Mouse (Mus musculus) layer of hippocampus, adult 8-10 months (tissue): ENCODE results near the gene Gm49388. TPM values are rescaled to one million over a fixed set of nuclear protein-coding genes. Genes with fewer than 3 reads are reported as not detected.
"Not testable (repeated sequence)": the region's sequence is repeated elsewhere in the genome, so short reads cannot be mapped to it uniquely, and the experiment has no call there.

Experiments used
- DNase-seq, 2 experiments: peaks; one replicate each; pipeline ENCODE4 v3.0.0; 2022; ENCODE audit warnings: low spot score in 2 of 2
- total RNA-seq, 4 experiments: library from RNA; stranded (reverse); gene quantifications; 2 replicates each; pipeline ENCODE4 v1.2.4; 2022

Gm49388 gene
- total RNA-seq, 4 experiments from 2014 or later = 2.0 to 5.7 (median 2.3) TPM

DNA sequence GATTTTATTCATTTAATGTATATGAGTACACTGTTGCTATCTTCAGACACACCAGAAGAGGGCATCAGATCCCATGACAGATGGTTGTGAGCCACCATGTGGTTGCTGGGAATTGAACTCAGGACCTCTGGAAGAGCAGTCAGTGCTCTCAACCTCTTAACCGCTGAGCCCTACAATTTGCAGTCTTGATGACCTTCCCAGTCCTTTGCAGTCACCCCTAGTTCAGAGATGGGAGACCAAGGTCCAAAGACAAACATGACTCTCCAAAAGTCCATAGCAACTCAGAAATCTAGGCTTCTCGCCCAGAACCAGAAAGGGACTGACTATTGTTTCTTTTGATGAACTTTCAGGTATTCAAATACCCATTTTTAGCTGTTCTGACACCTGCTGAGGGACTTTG, 54.6 kb downstream of the Gm49388 start:
- not testable (repeated sequence) for DNase-seq

DNA sequence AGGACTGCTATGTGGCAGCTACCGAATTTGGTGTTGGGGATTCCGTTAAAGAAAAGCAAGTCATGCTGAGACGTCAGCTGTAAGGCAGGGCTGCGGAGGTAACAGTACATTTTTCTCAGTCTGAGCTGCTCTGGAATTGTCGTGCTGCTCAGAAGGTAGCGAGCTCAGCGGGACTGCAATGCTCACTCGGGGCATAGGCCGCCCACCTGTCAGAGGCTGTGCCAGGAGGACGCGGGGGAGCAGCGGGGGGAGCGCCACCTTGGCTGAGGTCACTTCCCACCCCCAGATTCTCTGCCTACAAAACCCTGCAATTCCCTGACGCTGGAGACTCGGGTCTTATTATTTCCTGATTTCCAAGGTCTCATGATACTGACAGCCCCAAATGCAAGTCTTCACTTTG, 55.5 kb downstream of the Gm49388 start:
- DNase-seq = no peak

DNA sequence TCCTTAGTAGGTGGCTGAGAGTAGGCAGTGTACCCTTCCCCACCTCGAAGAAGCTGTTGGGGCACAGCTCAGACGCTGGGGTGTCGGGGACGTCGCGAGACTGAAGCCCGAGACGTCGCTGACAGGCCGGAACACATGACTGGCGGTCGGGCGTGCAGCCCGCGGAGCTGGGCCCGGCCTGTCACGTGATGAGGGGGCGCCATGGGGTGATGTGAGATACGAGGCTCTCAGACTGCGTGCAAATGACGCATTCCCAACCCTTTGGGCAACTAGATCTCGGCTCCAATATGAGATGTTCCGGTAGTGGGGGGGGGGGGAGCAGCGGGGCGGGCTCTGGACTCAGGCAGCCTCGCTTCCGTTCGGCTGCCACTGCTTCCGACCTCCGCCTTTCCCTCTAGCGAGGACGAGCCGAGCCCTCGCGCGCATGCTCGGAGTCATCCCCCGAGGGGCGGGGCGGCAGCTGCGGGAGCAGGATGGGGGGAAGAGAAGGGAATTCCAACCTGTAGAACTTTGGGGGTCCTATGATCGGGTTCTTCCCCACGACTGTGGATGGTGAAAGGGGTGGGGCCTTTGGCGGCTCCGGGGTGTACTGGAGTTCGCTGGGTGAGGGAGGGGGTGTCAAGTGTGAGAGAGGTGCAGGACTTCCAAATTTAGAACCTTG, 56.1 kb downstream of the Gm49388 start:
- peak; percentile 96 to 97 for DNase-seq

DNA sequence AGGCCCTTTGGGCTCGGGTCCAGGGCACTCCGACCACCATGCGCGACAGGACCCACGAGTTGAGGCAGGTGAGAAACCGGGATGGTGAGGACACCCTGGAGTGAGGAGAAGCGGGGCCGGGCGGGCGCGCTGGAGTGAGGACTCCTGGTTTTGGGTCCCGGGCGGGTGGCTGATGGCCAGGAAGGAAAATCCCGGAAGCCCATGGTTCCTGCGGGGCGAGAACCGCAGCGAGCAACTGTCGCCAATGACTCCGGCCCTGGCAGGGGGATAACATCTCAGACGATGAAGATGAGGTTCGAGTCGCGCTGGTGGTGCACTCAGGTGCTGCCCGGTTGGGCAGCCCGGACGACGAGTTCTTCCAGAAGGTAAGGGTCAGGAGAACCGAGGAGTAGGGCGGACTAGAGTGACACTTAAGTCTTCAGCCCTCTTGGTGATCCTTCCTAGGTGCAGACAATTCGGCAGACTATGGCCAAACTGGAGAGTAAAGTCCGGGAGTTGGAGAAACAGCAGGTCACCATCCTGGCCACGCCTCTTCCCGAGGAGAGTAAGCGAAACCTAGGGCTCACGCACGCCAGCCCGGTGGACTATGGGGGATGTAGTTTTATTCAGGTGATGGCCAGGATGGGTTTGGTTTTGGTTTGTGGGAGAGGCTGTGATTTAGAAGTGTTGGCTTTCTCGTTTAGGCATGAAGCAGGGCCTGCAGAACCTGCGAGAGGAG, 56.8 kb downstream of the Gm49388 start:
- peak; percentile 69 to 70 for DNase-seq

DNA sequence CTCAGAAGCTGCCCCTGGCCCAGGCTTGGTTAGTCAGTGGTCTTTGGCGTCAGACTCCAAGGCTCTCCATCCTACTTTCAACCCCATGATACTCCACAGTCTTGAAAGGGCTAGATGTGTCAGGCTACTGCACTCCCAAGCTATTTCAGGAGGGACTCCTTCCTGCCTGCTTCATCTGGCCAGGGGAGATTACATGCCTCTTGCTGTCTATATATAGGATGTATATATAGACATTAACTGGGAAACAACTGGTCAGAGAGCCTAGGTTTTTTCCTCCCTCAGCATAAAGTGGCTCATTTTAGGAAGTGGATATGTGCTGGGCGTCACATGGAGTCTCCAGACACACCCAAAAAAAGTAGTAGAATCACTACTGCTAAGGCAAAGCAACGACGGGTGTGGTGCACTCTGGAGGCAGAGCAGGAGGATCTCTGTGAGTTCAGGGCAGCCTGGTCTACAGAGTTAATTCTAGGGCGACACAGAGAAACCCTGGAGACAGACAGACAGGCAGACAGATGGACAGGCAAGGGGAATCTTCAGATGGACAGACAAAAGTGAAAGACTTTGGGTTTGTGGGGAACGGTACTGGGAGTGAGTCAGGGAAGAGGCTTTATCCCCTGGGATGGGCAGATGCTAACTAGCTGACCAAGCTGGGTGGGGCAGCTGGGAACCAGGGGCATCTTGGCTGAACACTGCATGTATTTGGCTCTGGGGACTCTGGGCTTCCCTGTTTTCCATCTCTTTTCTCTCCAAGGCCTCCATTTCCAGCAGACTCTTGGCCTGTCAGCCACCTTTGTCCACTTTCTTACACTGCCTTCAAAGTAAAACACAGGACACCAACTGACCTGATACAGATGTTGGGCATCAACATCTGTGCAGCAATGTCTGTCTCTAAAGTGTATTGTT, 64.8 kb downstream of the Gm49388 start:
- DNase-seq = no peak

DNA sequence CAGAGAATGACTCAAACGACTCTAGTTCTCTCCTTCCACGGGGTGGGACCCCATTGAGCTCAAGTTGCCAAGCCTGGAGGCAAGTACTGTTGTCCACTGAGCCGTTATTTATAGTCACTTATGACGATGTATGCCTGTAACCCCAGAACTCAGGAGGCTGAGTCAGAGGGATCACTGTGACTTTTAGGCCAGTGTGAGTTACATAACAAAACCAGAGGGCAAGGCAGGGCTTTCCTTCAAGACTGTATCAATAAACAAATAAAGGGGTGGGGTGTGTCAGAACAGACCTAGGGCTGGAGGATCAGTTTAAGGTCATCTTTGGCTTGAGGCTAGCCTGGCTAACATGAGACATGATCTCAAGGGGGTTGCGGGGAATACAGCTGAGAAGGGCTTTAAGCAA, 65.5 kb downstream of the Gm49388 start:
- DNase-seq = no peak

Other genes starting within 250 kb of the Gm49388 start
- gene Tmem265, start 224.2 kb upstream of the Gm49388 start, total RNA-seq = 1 to 10 TPM in 1 of 4 experiments, under 1 TPM in 1, not detected in 2; 0.78 to 1.7 TPM
- 10 to 100 TPM; 74.1 to 82.6 (median 79.2) TPM for gene Phkg2, start 212.3 kb upstream of the Gm49388 start, total RNA-seq
- gene Ccdc189, start 197.0 kb upstream of the Gm49388 start, total RNA-seq = 10 to 100 TPM in 2 of 4 experiments, 1 to 10 TPM in 2; 7.7 to 12.8 (median 10.1) TPM
- gene Rnf40, start 196.8 kb upstream of the Gm49388 start, total RNA-seq = 10 to 100 TPM; 70.0 to 79.2 (median 72.7) TPM
- 10 to 100 TPM; 21.7 to 22.6 (median 22.1) TPM for gene Zfp629, start 169.8 kb upstream of the Gm49388 start, total RNA-seq
- 10 to 100 TPM; 26.5 to 38.4 (median 31.9) TPM for gene Bcl7c, start 76.7 kb upstream of the Gm49388 start, total RNA-seq
- gene Ctf1, start 72.9 kb upstream of the Gm49388 start, total RNA-seq = 1 to 10 TPM; 3.1 to 5.2 (median 3.5) TPM
- gene Ctf2, start 53.4 kb upstream of the Gm49388 start, total RNA-seq = not detected
- gene Fbxl19, start 41.1 kb upstream of the Gm49388 start, total RNA-seq = 10 to 100 TPM; 52.2 to 65.5 (median 56.3) TPM
- 10 to 100 TPM; 25.8 to 30.7 (median 29.4) TPM for gene Orai3, start 15.8 kb upstream of the Gm49388 start, total RNA-seq
- 10 to 100 TPM; 46.6 to 56.4 (median 48.7) TPM for gene Setd1a, start 8.9 kb upstream of the Gm49388 start, total RNA-seq
- gene Hsd3b7, start 15.0 kb downstream of the Gm49388 start, total RNA-seq = 10 to 100 TPM in 2 of 4 experiments, 1 to 10 TPM in 2; 4.8 to 12.2 (median 10.7) TPM
- gene Stx4a, start 38.7 kb downstream of the Gm49388 start, total RNA-seq = 10 to 100 TPM; 61.0 to 86.0 (median 77.0) TPM
- gene Stx1b, start 38.9 kb downstream of the Gm49388 start, total RNA-seq = 100 to 1,000 TPM; 344 to 361 (median 348) TPM
- 10 to 100 TPM; 34.5 to 36.5 (median 35.0) TPM for gene Zfp646, start 90.6 kb downstream of the Gm49388 start, total RNA-seq
- gene Zfp668, start 91.2 kb downstream of the Gm49388 start, total RNA-seq = 10 to 100 TPM; 19.2 to 23.8 (median 22.9) TPM
- gene Prss53, start 105.4 kb downstream of the Gm49388 start, total RNA-seq = 1 to 10 TPM; 2.0 to 4.0 (median 2.8) TPM
- gene Gm21974, start 109.8 kb downstream of the Gm49388 start, total RNA-seq = not detected
- 10 to 100 TPM; 23.8 to 36.6 (median 31.8) TPM for gene Vkorc1, start 110.0 kb downstream of the Gm49388 start, total RNA-seq
- 10 to 100 TPM; 42.0 to 45.2 (median 42.2) TPM for gene Bckdk, start 118.5 kb downstream of the Gm49388 start, total RNA-seq
- 10 to 100 TPM; 28.5 to 38.3 (median 34.5) TPM for gene Kat8, start 126.9 kb downstream of the Gm49388 start, total RNA-seq
- gene Prss8, start 144.5 kb downstream of the Gm49388 start, total RNA-seq = under 1 TPM; 0.18 to 0.98 (median 0.46) TPM
- gene Prss36, start 161.1 kb downstream of the Gm49388 start, total RNA-seq = 10 to 100 TPM in 1 of 4 experiments, 1 to 10 TPM in 3; 8.0 to 12.7 (median 9.1) TPM
- gene Fus, start 181.8 kb downstream of the Gm49388 start, total RNA-seq = 100 to 1,000 TPM; 328 to 387 (median 356) TPM
- 10 to 100 TPM in 2 of 4 experiments, 1 to 10 TPM in 2; 2.6 to 14.8 (median 7.2) TPM for gene Pycard, start 208.3 kb downstream of the Gm49388 start, total RNA-seq
- 1 to 10 TPM in 2 of 4 experiments, under 1 TPM in 2; 0.47 to 1.1 (median 0.95) TPM for gene Trim72, start 218.3 kb downstream of the Gm49388 start, total RNA-seq